Mouse (Mus musculus): ENCODE data around the gene E2f8. TPM values are rescaled to one million over a fixed set of nuclear protein-coding genes. Genes with fewer than 3 reads are reported as not detected.

Gene E2f8
- total RNA-seq, 2 experiments from 2014 or later = 68.2 to 71.3 TPM

DNA sequence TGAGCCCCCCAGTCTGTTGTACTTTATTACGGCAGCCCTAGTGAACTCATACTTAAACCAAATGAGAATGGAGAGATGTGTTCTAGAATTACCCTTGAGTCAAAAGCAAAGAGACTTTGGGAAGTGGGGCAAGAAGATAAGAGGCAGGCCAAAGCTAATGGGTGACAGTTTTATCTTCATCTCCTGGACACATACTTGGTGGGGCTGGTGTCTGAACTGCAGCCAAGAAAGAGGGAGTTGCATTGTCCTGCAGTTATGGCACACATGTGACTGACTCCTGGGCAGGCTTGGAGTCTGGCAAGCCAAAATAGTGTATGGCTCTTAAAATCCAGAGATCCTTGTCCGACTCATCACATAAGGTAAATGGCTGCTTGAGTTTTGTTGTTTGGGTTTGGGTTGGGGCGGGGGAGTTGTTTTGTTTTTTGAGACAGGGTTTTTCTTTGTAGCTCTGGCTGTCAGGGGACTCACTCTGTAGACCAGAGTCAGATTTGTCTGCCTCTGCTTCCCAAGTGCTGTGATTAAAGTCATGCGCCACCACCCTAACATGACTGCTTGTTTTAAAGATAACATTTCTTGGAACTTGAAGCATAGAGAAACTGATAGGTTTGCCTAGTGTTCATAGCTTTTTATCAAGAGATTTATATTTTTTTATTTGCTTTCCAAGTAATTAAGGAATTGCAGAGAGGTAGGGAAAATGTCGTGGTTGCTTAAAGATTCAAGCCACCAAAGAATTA is 52.1 kb downstream of the E2f8 start:
- ATAC-seq (replicated peaks; ENCODE audit: low FRiP score, poor library complexity, severe bottlenecking) = no peak

DNA sequence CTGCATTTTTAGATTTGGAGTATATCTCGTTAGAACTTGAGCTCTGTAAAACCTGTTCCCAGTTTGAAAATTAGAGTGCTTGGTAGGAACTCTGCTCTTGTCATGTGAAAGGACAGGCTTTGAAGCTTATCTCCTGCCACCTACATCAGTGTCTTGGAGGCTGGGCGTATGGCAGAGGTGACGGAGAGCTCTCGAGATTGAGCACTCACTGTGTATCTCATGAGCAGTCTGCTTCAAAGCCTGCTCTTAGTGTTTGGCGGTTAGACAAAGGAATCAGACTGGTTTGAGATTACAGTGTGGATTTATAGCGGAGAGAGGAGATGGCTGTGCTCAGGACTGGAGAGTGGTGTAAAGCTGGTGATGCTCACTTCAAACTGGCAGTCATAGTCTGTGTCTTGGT is 56.2 kb downstream of the E2f8 start:
- no peak for ATAC-seq (replicated peaks; ENCODE audit: low FRiP score, poor library complexity, severe bottlenecking)

DNA sequence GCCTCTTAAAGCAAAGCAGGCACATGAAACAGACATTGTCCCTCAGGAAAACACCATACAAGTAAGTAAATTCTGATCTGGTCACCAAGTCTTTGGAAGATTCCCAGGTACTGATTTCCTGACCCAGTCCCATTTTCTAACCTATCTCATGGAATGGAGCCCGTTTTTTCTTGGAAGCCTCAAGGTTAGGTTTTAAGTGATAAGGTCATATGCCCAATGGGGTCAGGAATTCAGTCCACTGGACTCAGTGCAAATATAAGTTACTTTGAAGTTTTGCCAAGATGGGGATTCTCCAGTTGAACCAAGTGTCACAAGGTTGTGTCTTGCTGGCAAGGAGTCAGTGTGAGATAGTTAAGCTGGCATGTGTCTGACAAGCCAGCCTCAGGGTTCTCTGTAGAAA is 56.7 kb downstream of the E2f8 start:
- no peak for ATAC-seq (replicated peaks; ENCODE audit: low FRiP score, poor library complexity, severe bottlenecking)

DNA sequence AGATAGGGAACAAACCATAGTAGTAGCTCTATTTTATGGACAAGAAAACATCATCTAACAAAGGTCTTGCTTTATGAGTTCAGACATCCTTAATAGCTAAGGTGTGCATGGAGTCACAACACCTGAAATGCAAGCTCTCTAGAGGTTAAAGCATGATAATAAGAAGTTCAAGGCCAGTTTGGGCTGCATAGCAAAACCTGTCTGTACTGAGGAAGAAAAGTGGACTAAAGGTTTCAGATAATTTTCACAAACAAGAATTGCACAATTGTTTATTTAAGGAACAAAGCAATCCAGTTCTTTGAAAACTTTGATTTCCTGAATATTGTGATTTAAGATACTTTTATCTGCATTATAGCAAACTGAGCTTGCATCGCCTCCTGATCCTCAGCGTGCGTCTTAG is 57.8 kb downstream of the E2f8 start:
- ATAC-seq (replicated peaks; ENCODE audit: low FRiP score, poor library complexity, severe bottlenecking) = no peak

DNA sequence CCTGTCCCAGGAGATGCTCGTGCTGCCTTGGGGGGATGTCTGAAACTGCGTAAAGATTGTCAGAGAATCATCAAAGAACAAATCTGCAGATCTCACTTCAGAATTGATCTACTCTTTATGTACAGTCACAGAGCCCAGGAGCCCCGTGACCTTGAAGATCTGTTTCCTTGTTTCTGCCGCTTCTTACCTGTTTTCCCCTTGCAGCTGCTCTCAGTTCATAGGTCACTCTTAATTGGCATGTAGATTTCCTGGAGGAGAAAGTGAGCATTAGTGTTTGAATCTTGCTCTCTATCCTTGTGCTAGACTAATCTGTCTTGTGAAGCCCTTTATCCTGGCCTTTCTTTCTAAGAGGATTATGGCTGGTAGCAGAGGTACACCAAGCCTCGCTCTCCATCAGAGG is 59.7 kb downstream of the E2f8 start:
- ATAC-seq (replicated peaks; ENCODE audit: low FRiP score, poor library complexity, severe bottlenecking) = no peak

Other genes starting within 250 kb of the E2f8 start
- not detected in 2 replicates for gene Mrgprb3, start 237.8 kb downstream of the E2f8 start, total RNA-seq (2015; ENCODE audit: low replicate concordance)
- not detected in 2 replicates for gene Mrgprb3, start 237.8 kb downstream of the E2f8 start, total RNA-seq (2017; ENCODE audit: low replicate concordance)
- 11.7 and 21.1 TPM in 2 replicates for gene Zdhhc13, start 92.6 kb downstream of the E2f8 start, total RNA-seq (2015; ENCODE audit: low replicate concordance)
- 6.0 and 10.0 TPM in 2 replicates for gene Zdhhc13, start 92.6 kb downstream of the E2f8 start, total RNA-seq (2017; ENCODE audit: low replicate concordance)
- gene Csrp3, start 33.6 kb downstream of the E2f8 start, total RNA-seq (2015; ENCODE audit: low replicate concordance) = 6.7 and 11.0 TPM in 2 replicates
- gene Csrp3, start 33.6 kb downstream of the E2f8 start, total RNA-seq (2017; ENCODE audit: low replicate concordance) = 3.0 TPM in 1 of 2 replicates, not detected in the other
- 1.9 and 5.6 TPM in 2 replicates for gene Nav2, start 27.1 kb upstream of the E2f8 start, total RNA-seq (2015; ENCODE audit: low replicate concordance)
- 3.9 and 4.6 TPM in 2 replicates for gene Nav2, start 27.1 kb upstream of the E2f8 start, total RNA-seq (2017; ENCODE audit: low replicate concordance)